ENCODE assay signal across 24 mouse cellular contexts in the genomic region with DNA sequence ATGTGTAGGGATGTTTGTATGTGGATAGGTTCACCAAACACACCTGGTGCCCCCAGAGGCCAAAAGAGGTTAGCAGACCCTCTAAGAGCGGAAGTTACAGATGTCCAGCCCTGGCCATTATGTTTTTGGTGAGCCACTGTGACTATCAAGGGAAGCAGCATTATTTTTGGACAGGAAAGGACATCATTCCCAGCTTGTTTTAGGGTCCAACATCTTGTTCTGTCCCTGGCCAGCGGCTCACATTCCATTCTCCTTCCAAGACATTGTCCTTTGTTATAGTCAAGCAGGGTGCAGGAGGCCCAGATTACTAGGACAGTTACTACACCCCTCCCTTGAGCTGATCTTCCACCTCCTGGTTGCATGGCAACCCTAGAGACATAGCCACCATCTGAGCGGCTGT. TPM values are rescaled to one million over a fixed set of nuclear protein-coding genes. Genes with fewer than 3 reads are reported as not detected.
DNase-seq lines count a peak whose midpoint lies in the region; ATAC-seq and TF ChIP-seq lines count a peak whose summit lies in the region.
"Had no signal": no experiment of that assay in that cellular context is flagged by ENCODE, and none has a peak within 500 bp of the region (broad histone marks: within the 10 kb centered on the region; RNA-seq: fewer than 3 reads in every experiment).

No protein-coding gene starts in this region.

- H3K4me3 ChIP-seq in heart, adult 2 months = no peak overlapping the region
- H3K4me3 ChIP-seq in heart, embryonic 10.5 days = no peak overlapping the region
- no peak overlapping the region for H3K4me3 ChIP-seq in liver, embryonic 12.5 days
- H3K4me3 ChIP-seq in MEL (ENCODE audit: control insufficient read depth in 1 of 2, insufficient read depth in 1 of 2, low read depth in 2 of 2, low read length in 2 of 2) = no peak overlapping the region
- H3K4me3 ChIP-seq in brown adipose tissue, adult 24 weeks (ENCODE audit: insufficient read depth, low read depth, low read length) = no peak overlapping the region
- H3K4me3 ChIP-seq: embryonic facial prominence, embryonic 10.5 days; forebrain, embryonic 10.5 days; heart, embryonic 13.5 days; hindbrain, embryonic 10.5 days; intestine, embryonic 15.5 days had no signal

- no peak overlapping the region for H3K9ac ChIP-seq in heart, adult 2 months (ENCODE audit: low read depth, low read length)
- H3K9ac ChIP-seq in liver, embryonic 12.5 days = 0 out of 2 replicates have a peak overlapping the region, but pooled peaks have one; percentile 27
- no peak overlapping the region for H3K9ac ChIP-seq in MEL (ENCODE audit: control insufficient read depth, low read depth, low read length, poor library complexity, severe bottlenecking)
- H3K9ac ChIP-seq: heart, embryonic 13.5 days; hindbrain, embryonic 14.5 days; intestine, embryonic 15.5 days had no signal

- H3K9me3 ChIP-seq in heart, embryonic 10.5 days = no peaks in the 10 kb centered on the region
- no peaks in the 10 kb centered on the region for H3K9me3 ChIP-seq in liver, embryonic 12.5 days (replicated peaks)
- H3K9me3 ChIP-seq in MEL (replicated peaks; ENCODE audit: insufficient read depth, low read length) = no peaks in the 10 kb centered on the region
- H3K9me3 ChIP-seq: embryonic facial prominence, embryonic 10.5 days; forebrain, embryonic 10.5 days; heart, embryonic 13.5 days; hindbrain, embryonic 10.5 days; intestine, embryonic 15.5 days had no signal

- WGBS in heart, adult 2 months = 43% methylated on average over 3 of the region's 3 CpGs
- WGBS in heart, embryonic 10.5 days = 73% methylated on average over 3 of the region's 3 CpGs
- 74% methylated on average over 3 of the region's 3 CpGs for WGBS in liver, embryonic 12.5 days (ENCODE audit: insufficient replicate concordance)

- TF ChIP-seq RAD21 in MEL (IDR thresholded peaks at IDR 0.05; ENCODE audit: low read depth, low read length) = no peak

- peaks cover 17% of the 10 kb centered on the region for H3K36me3 ChIP-seq in heart, adult 2 months (ENCODE audit: control insufficient read depth, insufficient read depth, low read length)
- H3K36me3 ChIP-seq in heart, embryonic 10.5 days = peaks cover 48% of the 10 kb centered on the region
- H3K36me3 ChIP-seq in liver, embryonic 12.5 days = peaks cover 53% of the 10 kb centered on the region
- H3K36me3 ChIP-seq in MEL (ENCODE audit: control insufficient read depth in 1 of 2, insufficient read depth in 2 of 2, low read length in 2 of 2) = peaks cover 25 to 28% of the 10 kb centered on the region in 2 experiments

- no peak overlapping the region for H3K4me2 ChIP-seq in liver, embryonic 12.5 days
- H3K4me2 ChIP-seq: heart, embryonic 13.5 days; hindbrain, embryonic 14.5 days; intestine, embryonic 15.5 days had no signal

- peaks cover 17% of the 10 kb centered on the region for H3K4me1 ChIP-seq in heart, adult 2 months (ENCODE audit: control insufficient read depth, insufficient read depth, low read length)
- H3K4me1 ChIP-seq in heart, embryonic 10.5 days = peaks cover 17% of the 10 kb centered on the region; the same call in 1 of the 2 replicates
- peaks cover 21% of the 10 kb centered on the region for H3K4me1 ChIP-seq in liver, embryonic 12.5 days
- peaks cover 0 to 27% of the 10 kb centered on the region in 2 experiments; a peak in 2 of 4 replicates for H3K4me1 ChIP-seq in MEL (ENCODE audit: control insufficient read depth in 1 of 2, insufficient read depth in 2 of 2, low read length in 2 of 2)
- H3K4me1 ChIP-seq in brown adipose tissue, adult 24 weeks (ENCODE audit: control insufficient read depth, insufficient read depth, insufficient read length, low read length) = peaks cover 23% of the 10 kb centered on the region

- H3K27me3 ChIP-seq in heart, adult 2 months (ENCODE audit: control insufficient read depth, insufficient read depth, low read length) = no peaks in the 10 kb centered on the region
- H3K27me3 ChIP-seq in heart, embryonic 10.5 days (ENCODE audit: insufficient read depth, poor library complexity, severe bottlenecking) = no peaks in the 10 kb centered on the region
- H3K27me3 ChIP-seq in liver, embryonic 12.5 days (replicated peaks) = peaks cover 14% of the 10 kb centered on the region
- no peaks in the 10 kb centered on the region for H3K27me3 ChIP-seq in MEL (ENCODE audit: control insufficient read depth in 1 of 2, insufficient read depth in 2 of 2, low read length in 2 of 2)
- H3K27me3 ChIP-seq: heart, embryonic 13.5 days; intestine, embryonic 15.5 days had no signal

- ATAC-seq in liver, embryonic 12.5 days = no peak
- ATAC-seq: activated CD4-positive, CD25-positive, alpha-beta regulatory T cell, adult 4 months; forebrain, embryonic 14.5 days; intestine, embryonic 15.5 days had no signal

- no peak for TF ChIP-seq EP300 in heart, adult 2 months (IDR thresholded peaks at IDR 0.05; ENCODE audit: insufficient read depth, low read depth, low read length)
- no peak for TF ChIP-seq EP300 in MEL (IDR thresholded peaks at IDR 0.05; ENCODE audit: low read depth in 1 of 2, low read length in 2 of 2)

- peak overlapping the region; percentile 48 for H3K27ac ChIP-seq in heart, adult 2 months
- H3K27ac ChIP-seq in heart, embryonic 10.5 days = no peak overlapping the region
- H3K27ac ChIP-seq in liver, embryonic 12.5 days = 0 out of 2 replicates have a peak overlapping the region, but pooled peaks have one; percentile 6
- H3K27ac ChIP-seq in MEL (ENCODE audit: control insufficient read depth, low read depth, low read length) = no peak overlapping the region
- H3K27ac ChIP-seq in brown adipose tissue, adult 24 weeks (replicated peaks; ENCODE audit: low read depth, low read length) = peak overlapping the region; percentile 77
- H3K27ac ChIP-seq: embryonic facial prominence, embryonic 10.5 days; forebrain, embryonic 10.5 days; hindbrain, embryonic 10.5 days; hindbrain, embryonic 14.5 days had no signal

- TF ChIP-seq POLR2A in heart, adult 2 months (IDR thresholded peaks at IDR 0.05; ENCODE audit: insufficient read depth, low read depth, low read length) = no peak
- TF ChIP-seq POLR2A in MEL (IDR thresholded peaks at IDR 0.05; ENCODE audit: control insufficient read depth in 1 of 2, insufficient read depth in 1 of 2, low read depth in 1 of 2, low read length in 2 of 2, poor library complexity in 1 of 2) = no peak

- intact Hi-C loops in heart, adult 2 months (cut with DNase I) = no loop called here

- no peak for DNase-seq in heart, adult 2 months
- no peak for DNase-seq in heart, embryonic 10.5 days (ENCODE audit: low spot score)
- DNase-seq in liver (no peak), MEL (ENCODE audit: low read depth, low spot score) (peak; percentile 55)
- no peak for DNase-seq in spleen, postnatal 36 days (ENCODE audit: low spot score in 2 of 2)
- DNase-seq: adrenal gland, postnatal 14 days; cerebellum, adult 2 months; cerebellum, postnatal 10 days had no signal

- no peaks in the 10 kb centered on the region for H3K79me2 ChIP-seq in heart, adult 2 months (replicated peaks; ENCODE audit: control insufficient read depth, insufficient read depth, low read length)
- peaks cover 15% of the 10 kb centered on the region for H3K79me2 ChIP-seq in MEL (ENCODE audit: control insufficient read depth, insufficient read depth, low read length, poor library complexity)

- TF ChIP-seq CTCF in heart, adult 2 months (IDR thresholded peaks at IDR 0.05) = no peak
- no peak; a peak in 1 of 6 replicates for TF ChIP-seq CTCF in MEL (IDR thresholded peaks at IDR 0.05 in 2 of 3, conservative IDR thresholded peaks at IDR 0.05 in 1 of 3; ENCODE audit: control insufficient read depth in 1 of 3, insufficient read depth in 1 of 3, low read depth in 2 of 3, low read length in 3 of 3, poor library complexity in 1 of 3, severe bottlenecking in 1 of 3)

RNA-seq across cellular contexts. Expression of gene Rpl26, which starts 5.9 kb away (rescaled TPM):
- total RNA-seq in heart, adult 2 months (2021) = 100 to 1,000 TPM; 648 to 707 TPM
- polyA plus RNA-seq in heart, adult 2 months (2012; rRNA removed) = 494 and 639 TPM in 2 replicates
- polyA plus RNA-seq in heart, embryonic 10.5 days (2016; fragmentation: Nextera tagmentation; extraction: Ambion mirVana) = 711 and 869 TPM in 2 replicates
- polyA plus RNA-seq in liver, embryonic 12.5 days (2016; fragmentation: Nextera tagmentation; extraction: Ambion mirVana) = 938 and 976 TPM in 2 replicates
- total RNA-seq in MEL (2012; rRNA removed) = 5,179 and 5,512 TPM in 2 replicates
- polyA plus RNA-seq in MEL (2012; ENCODE audit: insufficient read depth in 1 of 2, insufficient read length in 2 of 2, low read depth in 1 of 2, low replicate concordance in 2 of 2, missing spikeins in 1 of 2) = 1,000 to 10,000 TPM in 1 of 2 experiments, not detected in 1; 3,167 TPM
- polyA plus RNA-seq in brown adipose tissue, adult 24 weeks (2012; ENCODE audit: insufficient read depth, insufficient read length, missing spikeins) = 1,653 and 1,681 TPM in 2 replicates

RNA-seq across cellular contexts. Expression of gene Rnf222, which starts 18.9 kb away (rescaled TPM):
- under 1 TPM; 0.07 to 0.13 TPM for total RNA-seq in heart, adult 2 months (2021)
- polyA plus RNA-seq in heart, adult 2 months (2012; rRNA removed) = 0.12 TPM in 2 replicates
- 0.09 and 0.11 TPM in 2 replicates for polyA plus RNA-seq in heart, embryonic 10.5 days (2016; fragmentation: Nextera tagmentation; extraction: Ambion mirVana)
- 0.07 and 0.10 TPM in 2 replicates for polyA plus RNA-seq in liver, embryonic 12.5 days (2016; fragmentation: Nextera tagmentation; extraction: Ambion mirVana)
- 0.23 TPM in 2 replicates for total RNA-seq in MEL (2012; rRNA removed)
- polyA plus RNA-seq in MEL (2012; ENCODE audit: insufficient read depth in 1 of 2, insufficient read length in 2 of 2, low read depth in 1 of 2, low replicate concordance in 2 of 2, missing spikeins in 1 of 2) = under 1 TPM in 1 of 2 experiments, not detected in 1; 0.28 TPM
- not detected in 2 replicates for polyA plus RNA-seq in brown adipose tissue, adult 24 weeks (2012; ENCODE audit: insufficient read depth, insufficient read length, missing spikeins)
- total RNA-seq: adrenal gland, adult 18-20 months had no signal
- polyA plus RNA-seq: activated CD4-positive, CD25-positive, alpha-beta regulatory T cell, adult 4 months; embryonic facial prominence, embryonic 10.5 days; forebrain, embryonic 14.5 days; hindbrain, embryonic 14.5 days had no signal

RNA-seq across cellular contexts. Expression of gene Odf4, which starts 19.6 kb away (rescaled TPM):
- not detected for total RNA-seq in heart, adult 2 months (2021)
- polyA plus RNA-seq in heart, adult 2 months (2012; rRNA removed) = 0.25 and 0.41 TPM in 2 replicates
- polyA plus RNA-seq in heart, embryonic 10.5 days (2016; fragmentation: Nextera tagmentation; extraction: Ambion mirVana) = not detected in 2 replicates
- not detected in 2 replicates for polyA plus RNA-seq in liver, embryonic 12.5 days (2016; fragmentation: Nextera tagmentation; extraction: Ambion mirVana)
- not detected in 2 replicates for total RNA-seq in MEL (2012; rRNA removed)
- not detected for polyA plus RNA-seq in MEL (2012; ENCODE audit: insufficient read depth in 1 of 2, insufficient read length in 2 of 2, low read depth in 1 of 2, low replicate concordance in 2 of 2, missing spikeins in 1 of 2)
- not detected in 2 replicates for polyA plus RNA-seq in brown adipose tissue, adult 24 weeks (2012; ENCODE audit: insufficient read depth, insufficient read length, missing spikeins)
- total RNA-seq: ES-E14; gastrocnemius, adult 8-10 months; gastrocnemius, postnatal 4 days; heart, postnatal 10 days had no signal
- polyA plus RNA-seq: activated CD4-positive, CD25-positive, alpha-beta regulatory T cell, adult 4 months; embryonic facial prominence, embryonic 10.5 days; embryonic facial prominence, embryonic 14.5 days; forebrain, embryonic 10.5 days; forebrain, embryonic 14.5 days; heart, embryonic 13.5 days; hindbrain, embryonic 10.5 days; intestine, embryonic 15.5 days had no signal

RNA-seq across cellular contexts. Expression of gene Ndel1, which starts 35.6 kb away (rescaled TPM):
- total RNA-seq in heart, adult 2 months (2021) = 10 to 100 TPM; 60.4 to 63.7 TPM
- polyA plus RNA-seq in heart, adult 2 months (2012; rRNA removed) = 45.5 and 64.1 TPM in 2 replicates
- polyA plus RNA-seq in heart, embryonic 10.5 days (2016; fragmentation: Nextera tagmentation; extraction: Ambion mirVana) = 68.7 and 69.2 TPM in 2 replicates
- 40.4 and 42.0 TPM in 2 replicates for polyA plus RNA-seq in liver, embryonic 12.5 days (2016; fragmentation: Nextera tagmentation; extraction: Ambion mirVana)
- total RNA-seq in MEL (2012; rRNA removed) = 59.6 and 70.7 TPM in 2 replicates
- 10 to 100 TPM; 55.0 to 61.2 TPM for polyA plus RNA-seq in MEL (2012; ENCODE audit: insufficient read depth in 1 of 2, insufficient read length in 2 of 2, low read depth in 1 of 2, low replicate concordance in 2 of 2, missing spikeins in 1 of 2)
- polyA plus RNA-seq in brown adipose tissue, adult 24 weeks (2012; ENCODE audit: insufficient read depth, insufficient read length, missing spikeins) = 48.4 and 48.9 TPM in 2 replicates

RNA-seq across cellular contexts. Expression of gene Arhgef15, which starts 50.0 kb away (rescaled TPM):
- total RNA-seq in heart, adult 2 months (2021) = 10 to 100 TPM; 27.8 to 28.5 TPM
- 52.9 and 77.3 TPM in 2 replicates for polyA plus RNA-seq in heart, adult 2 months (2012; rRNA removed)
- polyA plus RNA-seq in heart, embryonic 10.5 days (2016; fragmentation: Nextera tagmentation; extraction: Ambion mirVana) = 10.5 and 13.4 TPM in 2 replicates
- 2.9 and 3.0 TPM in 2 replicates for polyA plus RNA-seq in liver, embryonic 12.5 days (2016; fragmentation: Nextera tagmentation; extraction: Ambion mirVana)
- total RNA-seq in MEL (2012; rRNA removed) = 0.23 TPM in 1 of 2 replicates, not detected in the other
- polyA plus RNA-seq in MEL (2012; ENCODE audit: insufficient read depth in 1 of 2, insufficient read length in 2 of 2, low read depth in 1 of 2, low replicate concordance in 2 of 2, missing spikeins in 1 of 2) = under 1 TPM in 1 of 2 experiments, not detected in 1; 0.74 TPM
- 7.1 and 19.0 TPM in 2 replicates for polyA plus RNA-seq in brown adipose tissue, adult 24 weeks (2012; ENCODE audit: insufficient read depth, insufficient read length, missing spikeins)

Comparison
In these comparisons a context has a peak if more than half of its experiments do, and no peak if none do; other contexts are left out.
1. H3K27ac ChIP-seq: peak in heart, adult 2 months (single experiment), liver, embryonic 12.5 days (single experiment) and brown adipose tissue, adult 24 weeks (single experiment); none in heart, embryonic 10.5 days (single experiment) and MEL (single experiment).